In genomic region chr3:66979491-66979890, GRCm38 (mm10) we compare ENCODE assay signal across 9 mouse cellular contexts. TPM values are rescaled to one million over a fixed set of nuclear protein-coding genes. Genes with fewer than 3 reads are reported as not detected.
DNase-seq lines count a peak whose midpoint lies in the region; ATAC-seq lines count a peak whose summit lies in the region.
"Had no signal": no experiment of that assay in that cellular context is flagged by ENCODE, and none has a peak within 500 bp of the region (broad histone marks: within the 10 kb centered on the region; RNA-seq: fewer than 3 reads in every experiment).

No protein-coding gene starts in this region.

- H3K27me3 ChIP-seq in neural tube, embryonic 15.5 days (replicated peaks) = peaks cover 71% of the 10 kb centered on the region
- peaks cover 70% of the 10 kb centered on the region for H3K27me3 ChIP-seq in forebrain, embryonic 12.5 days
- peaks cover 45% of the 10 kb centered on the region for H3K27me3 ChIP-seq in limb, embryonic 12.5 days
- H3K27me3 ChIP-seq in splenic B cell, adult 2 months (ENCODE audit: control insufficient read depth, insufficient read depth, low read length, poor library complexity, severe bottlenecking) = peaks cover 7% of the 10 kb centered on the region; the same call in 1 of the 2 replicates
- peaks cover 81% of the 10 kb centered on the region for H3K27me3 ChIP-seq in kidney, embryonic 16.5 days (ENCODE audit: insufficient read depth, low read length)

- WGBS in neural tube, embryonic 15.5 days = 4% methylated on average over 9 of the region's 9 CpGs
- WGBS in forebrain, embryonic 12.5 days = 2% methylated on average over 9 of the region's 9 CpGs
- WGBS in limb, embryonic 12.5 days = 1% methylated on average over 9 of the region's 9 CpGs
- under 1% methylated on average over 9 of the region's 9 CpGs for WGBS in kidney, embryonic 16.5 days

- ATAC-seq in neural tube, embryonic 15.5 days (ENCODE audit: low FRiP score) = no peak
- no peak for ATAC-seq in forebrain, embryonic 12.5 days (ENCODE audit: low FRiP score)
- no peak for ATAC-seq in limb, embryonic 12.5 days (ENCODE audit: insufficient number of reproducible peaks, insufficient read depth, low FRiP score, low TSS enrichment, low read depth)
- no peak for ATAC-seq in kidney, embryonic 16.5 days (ENCODE audit: low FRiP score, low TSS enrichment)
- ATAC-seq in frontal cortex, adult (ENCODE audit: low TSS enrichment) = no peak

- H3K4me1 ChIP-seq in neural tube, embryonic 15.5 days = peaks cover 25% of the 10 kb centered on the region
- H3K4me1 ChIP-seq in forebrain, embryonic 12.5 days = peaks cover 30% of the 10 kb centered on the region
- H3K4me1 ChIP-seq in limb, embryonic 12.5 days (replicated peaks) = peaks cover 19% of the 10 kb centered on the region
- peaks cover 18% of the 10 kb centered on the region for H3K4me1 ChIP-seq in kidney, embryonic 16.5 days (ENCODE audit: insufficient read depth, low read length)

- H3K4me3 ChIP-seq in neural tube, embryonic 15.5 days (replicated peaks) = no peak overlapping the region
- H3K4me3 ChIP-seq in forebrain, embryonic 12.5 days (replicated peaks) = peak overlapping the region; percentile 48
- peak overlapping the region; percentile 73 for H3K4me3 ChIP-seq in limb, embryonic 12.5 days (replicated peaks)
- no peak overlapping the region for H3K4me3 ChIP-seq in kidney, embryonic 16.5 days (ENCODE audit: low read length)

- DNase-seq in neural tube, embryonic 10.5 days (ENCODE audit: extremely low spot score, low spot score) = peak; percentile 49
- peak; percentile 23 for DNase-seq in splenic B cell, adult 2 months (ENCODE audit: low read depth, low spot score)
- DNase-seq: left cerebral cortex, postnatal 4 days had no signal

- no peaks in the 10 kb centered on the region for H3K36me3 ChIP-seq in neural tube, embryonic 15.5 days
- no peaks in the 10 kb centered on the region for H3K36me3 ChIP-seq in forebrain, embryonic 12.5 days (replicated peaks)
- H3K36me3 ChIP-seq in limb, embryonic 12.5 days = 0 out of 2 replicates have a peak, but pooled peaks cover 2% of the 10 kb centered on the region
- H3K36me3 ChIP-seq in splenic B cell, adult 2 months (ENCODE audit: control insufficient read depth, insufficient read depth, low read length, poor library complexity, severe bottlenecking) = no peaks in the 10 kb centered on the region
- H3K36me3 ChIP-seq in kidney, embryonic 16.5 days (ENCODE audit: insufficient read depth, low read length) = no peaks in the 10 kb centered on the region

- H3K4me2 ChIP-seq in neural tube, embryonic 15.5 days = no peak overlapping the region
- peak overlapping the region; percentile 17; the same call in 1 of the 2 replicates for H3K4me2 ChIP-seq in forebrain, embryonic 12.5 days
- H3K4me2 ChIP-seq in limb, embryonic 12.5 days = peak overlapping the region; percentile 76
- no peak overlapping the region for H3K4me2 ChIP-seq in kidney, embryonic 16.5 days (replicated peaks; ENCODE audit: low read depth, low read length)

- H3K9ac ChIP-seq in neural tube, embryonic 15.5 days (replicated peaks) = no peak overlapping the region
- H3K9ac ChIP-seq in forebrain, embryonic 12.5 days = no peak overlapping the region
- H3K9ac ChIP-seq in limb, embryonic 12.5 days (replicated peaks) = peak overlapping the region; percentile 97
- no peak overlapping the region for H3K9ac ChIP-seq in kidney, embryonic 16.5 days (replicated peaks; ENCODE audit: low read length)

- no peaks in the 10 kb centered on the region for H3K9me3 ChIP-seq in neural tube, embryonic 15.5 days (replicated peaks)
- no peaks in the 10 kb centered on the region for H3K9me3 ChIP-seq in forebrain, embryonic 12.5 days
- H3K9me3 ChIP-seq in limb, embryonic 12.5 days = no peaks in the 10 kb centered on the region
- no peaks in the 10 kb centered on the region for H3K9me3 ChIP-seq in kidney, embryonic 16.5 days (ENCODE audit: low read length)

- no peak overlapping the region for H3K27ac ChIP-seq in neural tube, embryonic 15.5 days (replicated peaks)
- no peak overlapping the region for H3K27ac ChIP-seq in forebrain, embryonic 12.5 days
- peak overlapping the region; percentile 99 for H3K27ac ChIP-seq in limb, embryonic 12.5 days
- H3K27ac ChIP-seq in kidney, embryonic 16.5 days (ENCODE audit: low read length) = no peak overlapping the region

RNA-seq across cellular contexts. Expression of gene Rsrc1, which starts 1.7 kb away (rescaled TPM):
- 26.7 and 29.9 TPM in 2 replicates for polyA plus RNA-seq in neural tube, embryonic 15.5 days (2015; fragmentation: Nextera tagmentation; extraction: Ambion mirVana)
- 40.3 and 44.5 TPM in 2 replicates for polyA plus RNA-seq in forebrain, embryonic 12.5 days (2016; fragmentation: Nextera tagmentation; extraction: Ambion mirVana)
- polyA plus RNA-seq in limb, embryonic 12.5 days (2016; fragmentation: Nextera tagmentation; extraction: Ambion mirVana) = 47.4 and 49.5 TPM in 2 replicates
- 28.3 and 28.9 TPM in 2 replicates for polyA plus RNA-seq in kidney, embryonic 16.5 days (2015; fragmentation: Nextera tagmentation; extraction: Ambion mirVana)

RNA-seq across cellular contexts. Expression of gene Shox2, which starts 2.1 kb away (rescaled TPM):
- polyA plus RNA-seq in neural tube, embryonic 15.5 days (2015; fragmentation: Nextera tagmentation; extraction: Ambion mirVana) = 8.5 and 13.2 TPM in 2 replicates
- 16.8 and 22.1 TPM in 2 replicates for polyA plus RNA-seq in forebrain, embryonic 12.5 days (2016; fragmentation: Nextera tagmentation; extraction: Ambion mirVana)
- polyA plus RNA-seq in limb, embryonic 12.5 days (2016; fragmentation: Nextera tagmentation; extraction: Ambion mirVana) = 98.3 and 107 TPM in 2 replicates
- 0.22 and 0.48 TPM in 2 replicates for polyA plus RNA-seq in kidney, embryonic 16.5 days (2015; fragmentation: Nextera tagmentation; extraction: Ambion mirVana)
- polyA plus RNA-seq: small intestine, adult 2 months had no signal

Comparison
In these comparisons a context has a peak if more than half of its experiments do, and no peak if none do; other contexts are left out.
1. H3K4me2 ChIP-seq: peak in forebrain, embryonic 12.5 days (single experiment) and limb, embryonic 12.5 days (single experiment); none in neural tube, embryonic 15.5 days (single experiment) and kidney, embryonic 16.5 days (single experiment).
2. H3K4me3 ChIP-seq: peak in forebrain, embryonic 12.5 days (single experiment) and limb, embryonic 12.5 days (single experiment); none in neural tube, embryonic 15.5 days (single experiment) and kidney, embryonic 16.5 days (single experiment).